Mouse (Mus musculus): ENCODE data around the gene Dpep3. TPM values are rescaled to one million over a fixed set of nuclear protein-coding genes. Genes with fewer than 3 reads are reported as not detected.

Gene Dpep3
- not detected in 2 replicates for polyA plus RNA-seq (2021; fragmentation: Nextera tagmentation)
- long read RNA-seq, experiment 1, result 0 reads
- long read RNA-seq, experiment 2, result 0 reads

GRCm38 (mm10) chr8:105979325-105979724 is at the start of gene Dpep3:
Gene Dpep3 (minus strand): TSS chr8:105979429.

GRCm38 (mm10) chr8:106011643-106011986 is 32.4 kb upstream of the Dpep3 start, which contains the start of gene Ddx28:
Gene Ddx28 (minus strand): TSS chr8:106011882.

GRCm38 (mm10) chr8:106005875-106006274 is 26.6 kb upstream of the Dpep3 start, which contains the start of gene Dpep2nb:
Gene Dpep2nb (minus strand): TSS chr8:106005975.

GRCm38 (mm10) chr8:105990856-105991387 is 11.7 kb upstream of the Dpep3 start, which contains the start of gene Dus2:
Gene Dus2 (plus strand): TSS chr8:105991337.

GRCm38 (mm10) chr8:105965905-105966341 is 13.3 kb downstream of the Dpep3 start, which contains the start of gene Slc12a4:
Gene Slc12a4 (minus strand): TSS chr8:105966097.

GRCm38 (mm10) chr8:105943321-105943739 is 35.9 kb downstream of the Dpep3 start, which contains the start of gene Lcat:
Gene Lcat (minus strand): TSS chr8:105943382.

GRCm38 (mm10) chr8:105938306-105938669 is 40.9 kb downstream of the Dpep3 start, which contains the start of gene Psmb10:
Gene Psmb10 (minus strand): TSS chr8:105938444.

GRCm38 (mm10) chr8:105933762-105934161 is 45.5 kb downstream of the Dpep3 start, which contains the start of gene Ctrl:
Gene Ctrl (minus strand): TSS chr8:105933862.

Other genes with a start within 250 kb of the Dpep3 start
- 16.4 and 20.1 TPM in 2 replicates for gene Gfod2, start 220.8 kb downstream of the Dpep3 start, polyA plus RNA-seq (2021; fragmentation: Nextera tagmentation)
- gene Ranbp10, start 152.1 kb downstream of the Dpep3 start, polyA plus RNA-seq (2021; fragmentation: Nextera tagmentation), result 2.8 and 3.3 TPM in 2 replicates
- 0.19 and 0.27 TPM in 2 replicates for gene Tsnaxip1, start 151.7 kb downstream of the Dpep3 start, polyA plus RNA-seq (2021; fragmentation: Nextera tagmentation)
- 13.4 and 14.0 TPM in 2 replicates for gene Cenpt, start 126.2 kb downstream of the Dpep3 start, polyA plus RNA-seq (2021; fragmentation: Nextera tagmentation)
- gene Thap11, start 124.3 kb downstream of the Dpep3 start, polyA plus RNA-seq (2021; fragmentation: Nextera tagmentation), result 44.9 and 47.4 TPM in 2 replicates
- 139 and 147 TPM in 2 replicates for gene Nutf2, start 118.8 kb downstream of the Dpep3 start, polyA plus RNA-seq (2021; fragmentation: Nextera tagmentation)
- gene Edc4, start 98.5 kb downstream of the Dpep3 start, polyA plus RNA-seq (2021; fragmentation: Nextera tagmentation), result 17.4 and 18.3 TPM in 2 replicates
- 9.9 and 13.7 TPM in 2 replicates for gene Nrn1l, start 85.9 kb downstream of the Dpep3 start, polyA plus RNA-seq (2021; fragmentation: Nextera tagmentation)
- 2.7 and 3.6 TPM in 2 replicates for gene Pskh1, start 79.0 kb downstream of the Dpep3 start, polyA plus RNA-seq (2021; fragmentation: Nextera tagmentation)
- gene Ctrl, start 45.6 kb downstream of the Dpep3 start, polyA plus RNA-seq (2021; fragmentation: Nextera tagmentation), result 0.21 and 0.23 TPM in 2 replicates
- 175 and 188 TPM in 2 replicates for gene Psmb10, start 41.0 kb downstream of the Dpep3 start, polyA plus RNA-seq (2021; fragmentation: Nextera tagmentation)
- gene Lcat, start 36.0 kb downstream of the Dpep3 start, polyA plus RNA-seq (2021; fragmentation: Nextera tagmentation), result 23.8 and 26.1 TPM in 2 replicates
- 7.9 and 9.3 TPM in 2 replicates for gene Slc12a4, start 13.3 kb downstream of the Dpep3 start, polyA plus RNA-seq (2021; fragmentation: Nextera tagmentation)
- gene Dus2, start 11.9 kb upstream of the Dpep3 start, polyA plus RNA-seq (2021; fragmentation: Nextera tagmentation), result 13.1 and 15.4 TPM in 2 replicates
- gene Dpep2nb, start 26.5 kb upstream of the Dpep3 start, polyA plus RNA-seq (2021; fragmentation: Nextera tagmentation), result 0.16 TPM in 1 of 2 replicates, not detected in the other
- 13.1 and 17.4 TPM in 2 replicates for gene Ddx28, start 32.5 kb upstream of the Dpep3 start, polyA plus RNA-seq (2021; fragmentation: Nextera tagmentation)
- gene Nfatc3, start 79.4 kb upstream of the Dpep3 start, polyA plus RNA-seq (2021; fragmentation: Nextera tagmentation), result 3.1 and 5.4 TPM in 2 replicates
- 0.05 TPM in 2 replicates for gene Esrp2, start 157.5 kb upstream of the Dpep3 start, polyA plus RNA-seq (2021; fragmentation: Nextera tagmentation)
- gene Pla2g15, start 171.0 kb upstream of the Dpep3 start, polyA plus RNA-seq (2021; fragmentation: Nextera tagmentation), result 8.3 and 10.1 TPM in 2 replicates
- gene Slc7a6, start 189.4 kb upstream of the Dpep3 start, polyA plus RNA-seq (2021; fragmentation: Nextera tagmentation), result 24.6 and 26.5 TPM in 2 replicates
- 8.5 and 11.5 TPM in 2 replicates for gene Slc7a6os, start 231.5 kb upstream of the Dpep3 start, polyA plus RNA-seq (2021; fragmentation: Nextera tagmentation)
- gene Prmt7, start 231.5 kb upstream of the Dpep3 start, polyA plus RNA-seq (2021; fragmentation: Nextera tagmentation), result 27.2 and 39.6 TPM in 2 replicates

Data from left cerebral cortex, adult 6 months (tissue).